Mouse (Mus musculus): ENCODE data around the gene Grin2b. TPM values are rescaled to one million over a fixed set of nuclear protein-coding genes. Genes with fewer than 3 reads are reported as not detected.

The Grin2b gene
- 1 to 10 TPM in 1 of 2 experiments, under 1 TPM in 1; 0.65 to 1.1 TPM for total RNA-seq (2021)
- long read RNA-seq, experiment 1, result 0 reads
- long read RNA-seq, experiment 2, result 0 reads

DNA sequence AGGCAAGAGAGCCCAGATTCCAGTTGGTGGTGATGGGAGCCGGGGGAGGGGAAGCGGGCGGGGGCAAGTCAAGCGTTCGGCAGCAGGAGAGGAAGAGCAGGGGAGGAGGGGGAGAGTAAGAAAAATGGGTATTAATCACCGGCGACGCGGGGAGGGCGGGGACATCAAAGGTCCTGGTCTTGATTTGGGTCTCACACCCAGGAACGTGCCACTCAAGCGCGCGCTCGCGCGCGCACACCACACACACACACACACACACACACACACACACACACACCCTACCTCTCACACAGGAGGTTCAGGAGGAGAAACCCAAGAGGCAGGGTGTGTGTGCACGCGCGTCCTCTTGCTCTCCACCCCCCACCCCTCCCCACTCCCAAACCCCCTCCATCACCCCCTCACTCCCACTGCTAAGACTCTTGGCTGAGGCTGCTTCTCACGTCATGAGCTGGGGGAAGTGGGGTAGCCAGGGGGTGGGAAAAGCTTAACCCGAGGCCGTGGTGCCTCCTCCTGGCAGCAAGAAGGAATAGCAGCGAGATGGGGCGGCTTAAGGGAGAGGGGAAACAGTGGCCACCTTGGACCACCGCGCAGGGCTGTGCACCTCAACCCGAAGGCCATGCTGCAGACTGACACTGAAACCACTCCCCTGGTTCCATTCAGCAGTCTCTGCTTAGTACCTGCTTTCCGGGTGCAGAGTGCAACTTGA lies at the start of gene Grin2b:
Grin2b (minus strand) TSS at position 321 of the 706 bp plus-strand sequence.
- DNase-seq (ENCODE audit: low spot score in 2 of 2), result peak in 1 of 2 experiments; percentile 20

DNA sequence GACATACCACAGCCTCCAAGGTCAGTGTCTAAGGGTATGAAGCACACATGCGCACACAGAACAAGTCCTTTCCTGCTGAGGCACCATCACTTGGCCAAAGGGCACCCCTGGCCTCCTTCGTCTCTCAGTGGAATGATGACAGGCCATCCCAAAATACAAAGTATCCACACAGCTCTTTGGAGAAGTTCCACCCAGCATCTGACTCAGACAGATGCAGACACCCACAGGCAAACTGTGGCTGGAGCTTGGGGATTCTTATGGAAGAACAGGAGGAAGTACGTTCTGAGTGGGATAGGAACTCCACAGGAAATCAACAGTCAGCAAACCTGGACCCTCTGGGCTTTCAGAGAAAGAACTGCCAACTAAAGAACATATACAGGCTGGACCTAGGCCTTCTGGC lies 48.6 kb upstream of the Grin2b start:
- no peak for DNase-seq (ENCODE audit: low spot score in 2 of 2)

DNA sequence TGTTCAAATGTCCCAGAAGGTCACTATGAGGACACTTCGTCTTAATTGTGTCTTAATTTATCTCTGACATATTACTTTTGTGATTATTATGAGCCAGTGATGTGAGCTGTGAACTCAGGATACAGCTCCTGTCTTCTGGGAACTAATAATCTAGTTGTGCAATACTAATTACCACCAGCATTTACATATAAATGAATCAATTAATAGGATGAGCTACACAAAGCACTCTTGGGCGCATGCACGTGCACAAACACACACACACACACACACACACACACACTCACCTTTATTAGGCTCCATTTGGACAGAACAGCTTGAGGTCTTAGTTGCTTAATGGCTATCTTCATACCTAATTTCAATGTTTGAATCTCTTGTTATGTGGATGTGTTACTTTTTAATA lies 37.1 kb upstream of the Grin2b start:
- no peak for DNase-seq (ENCODE audit: low spot score in 2 of 2)

DNA sequence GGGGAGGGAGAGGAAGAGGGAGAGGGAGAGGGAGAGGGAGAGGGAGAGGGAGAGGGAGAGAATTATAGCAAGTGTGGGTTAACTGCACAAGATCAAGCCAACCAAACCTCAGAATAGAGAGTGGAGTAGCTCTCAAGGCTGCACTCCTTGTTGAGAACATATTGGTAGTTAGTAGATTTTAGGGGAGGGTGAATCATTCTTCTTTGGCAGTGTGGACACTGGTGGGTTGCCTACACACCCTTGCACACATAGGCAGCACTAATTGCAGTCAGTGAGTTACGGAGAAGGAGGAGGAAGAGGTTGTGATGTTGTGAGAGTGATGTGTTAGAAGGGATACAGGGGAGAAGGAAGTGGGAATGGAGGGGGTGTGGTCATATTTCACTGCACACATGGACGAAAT lies 26.5 kb upstream of the Grin2b start:
- DNase-seq (ENCODE audit: low spot score in 2 of 2), result no peak

DNA sequence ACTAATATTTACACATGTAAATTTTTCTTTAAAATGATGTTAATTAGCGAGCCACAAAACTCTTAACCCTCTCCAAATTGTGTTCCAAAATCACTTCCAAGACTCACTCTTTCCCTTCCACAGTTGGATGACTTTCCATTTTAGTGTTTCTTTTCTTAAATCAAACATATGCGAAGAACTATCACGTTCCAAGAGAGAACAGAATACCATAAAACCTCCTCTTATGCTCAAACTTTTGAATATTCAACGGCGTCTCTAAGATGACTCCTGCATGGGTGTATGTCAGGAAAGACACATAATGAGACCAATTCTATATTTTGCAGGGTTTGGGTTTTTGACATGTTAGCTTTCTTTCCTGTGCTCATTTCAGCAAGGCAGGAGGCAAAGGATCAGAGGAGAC lies 21.3 kb upstream of the Grin2b start:
- no peak for DNase-seq (ENCODE audit: low spot score in 2 of 2)

DNA sequence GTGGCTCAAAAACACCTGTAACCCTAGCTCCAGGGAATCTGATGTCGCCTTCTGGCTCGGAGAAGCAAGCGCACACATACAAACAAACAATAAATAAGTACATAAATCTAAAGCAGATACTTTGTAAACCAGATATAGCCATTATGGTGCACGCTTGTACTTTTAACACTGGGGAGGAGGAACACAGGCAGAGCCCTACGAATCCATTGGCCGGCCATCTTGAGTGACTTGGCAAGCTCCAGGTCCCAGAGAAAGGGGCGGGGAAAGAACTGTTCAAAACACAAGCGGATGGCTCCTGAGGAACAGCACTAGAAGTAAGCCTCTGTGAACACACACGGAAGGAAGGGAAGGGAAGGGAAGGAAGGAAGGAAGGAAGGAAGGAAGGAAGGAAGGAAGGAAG lies 4.8 kb upstream of the Grin2b start:
- no peak for DNase-seq (ENCODE audit: low spot score in 2 of 2)

DNA sequence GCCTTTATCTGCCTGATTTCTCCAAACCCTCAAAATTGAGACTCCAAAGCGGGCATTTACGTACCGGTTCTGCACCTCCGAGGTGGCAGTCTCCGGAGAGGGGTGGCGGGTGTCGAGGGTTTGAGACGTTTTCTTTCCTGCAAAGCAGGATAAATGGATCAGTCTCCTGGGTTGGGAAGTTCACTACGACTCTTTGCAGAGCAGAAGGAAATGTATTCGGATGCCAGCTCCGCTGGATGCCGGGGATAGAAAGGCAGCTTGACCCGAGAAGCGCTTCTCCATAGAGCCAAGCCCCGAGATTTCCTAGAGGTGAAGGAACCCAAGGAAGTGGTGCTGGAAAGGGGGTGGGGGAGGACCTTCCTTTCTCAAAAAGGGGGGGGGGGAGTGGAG lies 515 bp downstream of the Grin2b start:
- DNase-seq (ENCODE audit: low spot score in 2 of 2), result no peak

DNA sequence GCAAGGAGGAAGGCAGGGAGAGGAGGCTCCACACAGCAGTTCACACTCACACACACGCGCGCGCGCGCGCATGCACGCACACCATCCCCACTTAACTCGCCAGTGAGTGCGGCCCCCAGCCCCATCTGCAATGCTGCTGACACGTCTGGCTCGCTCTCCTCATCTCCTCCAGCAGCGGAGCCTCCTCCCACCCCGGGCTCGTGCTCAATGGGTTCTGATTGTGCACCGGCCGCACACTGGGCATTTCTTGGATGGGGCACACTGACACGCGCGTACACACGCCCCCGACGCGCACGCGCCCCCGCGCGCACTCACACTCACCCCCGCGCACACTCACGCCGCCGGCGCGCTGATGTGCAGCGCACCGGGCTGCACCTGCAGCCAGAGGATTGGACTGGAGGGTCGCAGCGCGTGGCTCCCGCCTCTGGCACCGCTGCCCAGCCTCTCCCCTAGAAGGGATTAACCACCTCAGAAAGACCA lies 1.1 kb downstream of the Grin2b start:
- DNase-seq (ENCODE audit: low spot score in 2 of 2), result peak in 1 of 2 experiments; percentile 19

DNA sequence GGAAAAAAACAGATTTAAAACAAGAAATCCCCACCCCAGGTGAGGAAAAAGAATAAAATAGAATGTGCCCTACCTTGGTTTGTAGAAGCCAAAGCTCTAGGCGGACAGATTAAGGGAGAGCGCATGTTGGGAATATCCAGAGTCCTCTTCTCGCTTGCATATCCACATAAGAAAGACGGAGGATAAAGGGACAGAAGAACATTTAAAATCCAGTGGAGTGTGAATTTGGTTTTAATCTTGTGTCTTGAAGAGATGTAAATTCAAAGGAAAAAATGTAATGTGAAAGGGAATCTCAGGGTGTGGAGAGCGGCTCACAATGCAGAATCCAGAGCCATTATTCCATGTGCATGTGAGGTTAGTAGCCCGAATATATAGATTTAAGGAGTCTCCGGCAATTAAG lies 2.0 kb downstream of the Grin2b start:
- no peak for DNase-seq (ENCODE audit: low spot score in 2 of 2)

DNA sequence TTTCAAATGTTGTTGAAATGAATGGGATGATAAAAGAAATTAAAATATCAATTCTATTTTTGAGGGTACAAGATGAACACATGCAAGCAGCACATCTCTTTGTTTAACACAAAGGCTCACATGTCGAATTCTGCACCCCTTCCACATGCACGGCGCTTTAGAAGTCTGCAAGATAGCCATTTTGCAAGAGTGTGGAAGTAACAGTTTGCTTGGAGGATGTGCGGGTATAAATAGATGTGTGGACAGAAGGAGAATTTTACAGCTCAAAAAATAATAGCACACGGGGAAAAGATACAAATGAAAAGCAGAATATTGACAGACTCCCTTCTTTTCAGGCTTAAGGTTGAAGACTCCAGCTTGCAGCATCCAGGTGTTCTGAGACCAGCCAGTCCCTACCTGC lies 2.9 kb downstream of the Grin2b start:
- no peak for DNase-seq (ENCODE audit: low spot score in 2 of 2)

DNA sequence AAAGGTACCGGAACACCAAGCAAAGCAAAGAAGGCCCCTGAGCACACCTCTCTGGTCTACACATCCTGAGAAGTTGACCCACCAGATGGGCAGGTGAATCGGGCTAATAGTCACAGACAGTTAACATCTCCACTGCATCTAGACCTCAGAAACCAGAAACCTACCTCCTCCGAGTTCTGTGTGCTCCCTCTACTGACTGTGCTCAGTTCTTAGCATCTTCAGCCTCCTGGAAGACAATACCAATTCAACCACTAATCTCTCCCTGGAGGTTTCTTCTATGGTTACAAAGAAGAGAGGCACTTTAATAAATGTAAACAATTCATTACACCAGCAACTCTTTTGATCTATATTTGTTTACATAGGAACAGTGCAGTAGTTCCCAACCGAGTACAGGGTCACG lies 6.0 kb downstream of the Grin2b start:
- DNase-seq (ENCODE audit: low spot score in 2 of 2), result no peak

DNA sequence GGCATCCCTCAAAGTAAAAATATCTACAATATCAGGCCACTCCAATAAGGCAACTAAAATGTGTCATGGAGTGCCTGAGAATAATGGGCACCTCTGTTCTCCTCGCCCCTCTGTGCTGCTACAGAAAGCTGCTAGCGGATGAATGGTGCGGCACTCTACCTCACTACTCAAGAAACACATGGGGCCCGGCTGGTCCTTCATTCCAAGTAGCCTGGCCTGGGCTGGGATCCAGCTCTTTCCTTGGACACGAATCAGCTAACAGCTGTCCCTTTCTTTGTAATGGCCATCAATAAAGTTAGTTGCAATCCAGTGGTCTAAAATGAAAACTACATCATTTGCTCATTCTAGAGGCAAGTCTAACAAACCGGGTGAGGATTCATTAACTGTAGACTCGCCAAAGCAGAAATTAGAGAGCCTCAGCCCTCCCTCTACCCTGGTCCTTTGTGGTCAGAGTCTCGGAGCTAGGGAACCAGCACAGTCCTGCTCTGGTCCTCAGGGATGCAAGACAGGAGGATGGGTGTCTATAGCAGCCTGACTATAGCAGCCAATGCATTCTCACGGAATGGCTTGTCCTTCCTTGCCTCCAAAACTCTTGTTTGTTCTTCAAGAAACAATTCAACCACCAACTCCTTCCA lies 7.8 kb downstream of the Grin2b start:
- DNase-seq (ENCODE audit: low spot score in 2 of 2), result peak; percentile 33 to 67

DNA sequence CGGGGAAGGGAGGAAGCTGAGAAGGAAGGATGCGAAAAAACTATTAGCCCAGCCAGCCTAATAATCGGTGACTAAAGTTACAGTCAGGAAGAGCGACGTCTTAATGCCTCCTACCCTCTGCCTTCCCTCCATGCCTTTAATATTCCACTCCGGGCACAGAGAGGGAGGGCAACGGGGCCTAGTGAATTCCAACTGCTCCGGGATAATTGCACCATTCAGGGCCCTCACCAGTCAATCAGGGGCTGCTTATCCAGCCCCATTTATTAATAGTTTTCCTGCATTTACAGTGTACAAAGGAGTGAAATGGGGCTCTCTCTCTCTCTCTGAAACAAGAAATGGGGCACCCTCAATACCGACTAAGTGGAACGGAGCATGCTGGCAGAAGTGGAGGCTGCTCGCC lies 11.2 kb downstream of the Grin2b start:
- no peak for DNase-seq (ENCODE audit: low spot score in 2 of 2)

DNA sequence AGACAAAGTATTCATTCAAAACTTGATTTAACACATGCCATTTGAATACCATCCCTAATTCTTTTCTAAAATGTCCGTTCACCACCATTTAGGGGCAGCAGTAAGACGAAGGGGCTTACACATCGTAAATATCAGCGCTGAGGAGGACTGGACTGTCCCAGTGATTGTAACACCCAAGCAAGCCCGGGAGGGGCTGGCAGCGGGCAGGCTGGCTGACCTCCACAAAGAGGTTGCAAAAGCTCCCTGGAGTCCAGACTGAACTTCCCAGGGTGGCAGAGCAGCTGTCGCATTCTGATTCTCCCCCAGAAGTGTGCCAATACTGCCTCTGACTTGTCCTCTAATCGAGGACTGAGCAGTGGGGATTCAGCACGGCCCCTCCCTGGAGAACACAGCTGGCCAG lies 19.9 kb downstream of the Grin2b start:
- DNase-seq (ENCODE audit: low spot score in 2 of 2), result peak in 1 of 2 experiments; percentile 14

DNA sequence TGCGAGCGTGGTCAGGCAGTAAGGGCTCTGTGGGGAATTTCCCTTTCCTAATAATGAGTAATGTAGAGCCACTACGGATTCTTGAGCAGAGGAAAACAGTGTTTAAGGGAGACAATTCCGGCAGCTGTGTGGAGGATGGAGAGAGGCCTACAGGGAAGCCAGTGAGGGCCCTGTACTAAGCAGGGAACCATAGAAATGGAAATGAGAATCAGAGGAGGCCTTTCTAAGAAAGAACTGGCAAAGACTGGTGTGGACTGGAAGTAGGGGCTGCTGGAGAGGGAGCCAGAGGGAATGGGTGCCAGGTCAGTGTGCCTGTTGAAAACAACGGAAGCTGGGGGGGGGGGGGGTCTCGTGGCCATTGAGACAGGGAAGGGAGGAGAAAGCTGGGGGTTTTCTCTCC lies 23.2 kb downstream of the Grin2b start:
- DNase-seq (ENCODE audit: low spot score in 2 of 2), result no peak

DNA sequence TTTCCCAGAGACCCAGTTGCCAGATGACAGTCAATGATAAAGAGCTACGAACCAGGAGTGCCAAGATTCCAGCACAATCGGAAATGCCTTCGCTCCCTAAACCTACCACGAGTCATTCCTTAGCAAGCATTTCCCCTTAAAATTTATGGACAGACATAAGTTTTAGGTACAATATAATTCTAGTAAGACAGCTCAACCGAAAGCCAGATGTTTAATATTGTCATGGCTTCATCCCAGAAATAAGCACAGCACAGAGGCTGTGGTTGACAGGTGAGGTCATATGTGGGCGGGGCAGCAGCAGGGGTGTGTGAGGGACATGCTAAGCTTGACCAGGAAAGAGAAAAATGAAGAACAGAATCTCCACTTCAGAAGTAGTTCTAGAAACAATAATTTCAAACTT lies 33.3 kb downstream of the Grin2b start:
- no peak for DNase-seq (ENCODE audit: low spot score in 2 of 2)

DNA sequence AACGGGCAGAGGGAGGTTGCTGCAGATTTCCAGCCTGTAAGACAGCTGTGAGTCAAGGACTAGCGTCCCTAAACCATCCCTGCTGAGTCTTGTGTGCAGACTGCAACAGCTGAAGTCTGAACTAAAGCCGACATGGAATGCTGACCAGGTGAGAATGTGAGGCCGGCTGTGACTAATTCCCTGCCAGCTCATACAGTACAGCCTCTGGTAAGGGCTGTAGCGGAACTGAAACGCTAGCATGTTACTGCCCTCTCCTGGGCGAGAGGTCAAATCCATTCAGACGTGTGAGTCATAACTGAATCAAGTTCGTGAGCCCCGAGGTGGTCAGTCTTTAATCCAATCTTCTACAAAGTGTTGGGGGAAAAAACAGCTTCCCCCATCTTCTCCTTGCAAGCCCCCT lies 42.9 kb downstream of the Grin2b start:
- peak in 1 of 2 experiments; percentile 38 for DNase-seq (ENCODE audit: low spot score in 2 of 2)

DNA sequence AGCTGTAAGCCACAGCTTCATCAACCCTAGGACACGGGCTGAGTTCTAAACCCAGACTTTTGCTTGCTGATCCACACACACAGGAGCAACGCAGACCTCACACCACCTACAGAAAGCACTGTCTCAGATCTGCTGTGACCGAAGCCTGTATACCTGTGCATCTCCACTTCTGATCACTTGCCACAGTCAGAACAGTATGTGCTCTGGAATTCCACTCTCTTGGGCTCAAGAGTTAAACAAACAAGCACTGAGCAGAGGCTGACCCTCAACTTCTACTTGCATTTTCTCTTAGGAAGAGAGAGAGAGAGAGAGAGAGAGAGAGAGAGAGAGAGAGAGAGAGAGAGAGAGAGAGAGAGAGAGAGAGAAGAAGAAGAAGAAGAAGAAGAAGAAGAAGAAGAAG lies 50.7 kb downstream of the Grin2b start:
- DNase-seq (ENCODE audit: low spot score in 2 of 2), result no peak

DNA sequence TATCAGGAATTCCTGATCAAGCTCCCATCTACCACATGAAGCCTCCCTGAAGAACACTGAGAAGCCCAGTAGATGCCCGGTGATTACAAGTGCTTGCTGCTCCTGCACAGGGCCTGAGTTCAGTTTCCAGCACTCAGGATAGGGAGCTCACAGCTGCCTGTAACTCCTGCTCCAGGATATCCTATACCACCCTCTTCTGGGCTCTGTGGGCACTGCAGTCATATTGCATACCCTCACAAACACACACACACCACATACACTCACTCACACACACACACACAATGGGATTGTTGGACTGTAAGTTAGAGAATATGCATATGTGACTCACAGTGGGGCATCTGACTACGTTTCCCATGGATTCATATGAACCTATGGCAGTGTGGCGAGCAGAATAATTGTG lies 55.9 kb downstream of the Grin2b start:
- no peak for DNase-seq (ENCODE audit: low spot score in 2 of 2)

DNA sequence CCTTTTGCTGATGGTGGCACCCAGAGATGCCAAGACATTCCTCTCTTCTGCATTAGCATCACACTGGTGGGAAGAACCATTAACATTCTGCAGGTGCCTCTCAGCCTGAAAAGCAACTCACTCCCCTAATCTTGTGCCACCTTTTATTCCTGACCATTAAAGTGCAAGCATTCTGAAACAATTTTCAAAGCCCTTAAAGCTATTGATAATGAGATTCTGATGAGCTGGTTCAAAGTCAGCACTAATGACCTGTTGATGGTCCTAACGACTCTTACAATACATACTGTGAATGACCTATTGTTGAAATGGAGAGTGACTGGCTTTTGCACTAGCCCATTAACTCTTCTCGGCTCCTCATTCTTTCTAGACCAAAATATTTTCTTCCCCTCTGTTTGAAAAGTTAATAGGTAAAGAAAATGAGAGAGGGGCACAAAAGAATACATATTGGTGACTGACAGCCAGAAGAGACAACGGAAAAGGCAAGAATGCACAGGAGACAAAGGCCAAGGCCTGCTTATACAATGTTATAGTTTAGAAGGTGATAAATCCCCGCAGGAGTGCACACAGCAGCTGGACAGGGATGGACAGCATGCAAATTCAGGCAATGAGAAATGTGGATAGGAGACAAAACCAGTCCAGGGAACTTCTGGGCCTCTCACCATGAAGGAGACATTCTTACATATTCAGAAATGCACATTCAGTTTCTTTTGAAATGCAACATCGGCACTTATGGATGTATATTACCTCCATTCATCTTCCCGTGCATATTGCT lies 59.5 kb downstream of the Grin2b start:
- DNase-seq (ENCODE audit: low spot score in 2 of 2), result no peak

DNA sequence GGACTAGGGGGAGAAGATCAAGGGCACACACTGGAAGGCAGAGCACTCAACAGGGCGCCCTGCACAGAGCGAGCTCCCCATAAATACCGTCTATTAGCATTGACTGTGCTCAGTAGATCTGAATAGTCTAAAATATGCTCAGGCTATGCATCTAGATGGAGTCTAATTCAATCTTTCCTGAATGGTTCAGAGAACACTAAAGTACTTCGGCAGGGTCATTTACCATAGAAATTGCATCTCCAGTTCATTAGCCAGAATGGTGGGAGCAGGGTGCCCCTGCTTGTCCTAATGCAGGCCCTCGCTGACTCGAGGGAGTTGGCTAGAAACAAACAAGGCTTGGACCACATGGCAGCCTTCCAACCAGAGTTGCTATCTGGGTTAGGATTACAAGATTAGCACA lies 64.1 kb downstream of the Grin2b start:
- no peak for DNase-seq (ENCODE audit: low spot score in 2 of 2)

DNA sequence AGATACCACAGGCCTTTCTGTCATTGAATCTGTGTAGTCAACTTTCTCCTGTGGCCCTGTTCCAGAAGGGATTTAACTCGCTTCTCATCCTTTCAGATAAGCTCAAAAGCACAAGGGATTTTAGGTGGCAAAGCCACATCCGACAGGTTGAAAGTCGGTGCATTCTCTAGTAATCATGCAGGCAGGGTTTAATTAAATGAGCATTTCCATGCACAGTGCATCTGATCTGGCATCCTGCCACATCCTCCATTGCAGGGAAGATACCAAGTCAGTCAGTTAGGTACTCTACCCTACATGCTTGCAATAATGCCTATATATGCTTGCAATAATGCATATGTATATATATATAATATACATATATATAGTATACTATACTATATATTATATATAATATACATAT lies 64.8 kb downstream of the Grin2b start:
- DNase-seq (ENCODE audit: low spot score in 2 of 2), result no peak

Data from gastrocnemius, postnatal 4 days (tissue).